Mouse (Mus musculus) spleen, postnatal 10 days (tissue): Measurements from ENCODE around the gene Actg2.
A peak's percentile ranks its signal among the peaks of the same experiment; 100 is the strongest.

Source experiments
- DNase-seq, 2 experiments: peaks; one replicate each; pipeline ENCODE4 v3.0.0; 2021 to 2022; ENCODE audit warnings: low spot score in 2 of 2

Gene Actg2

GRCm38 (mm10) chr6:83479193-83479592 lies 56.9 kb downstream of the Actg2 start:
- DNase-seq: no peak

GRCm38 (mm10) chr6:83478628-83479027 lies 57.4 kb downstream of the Actg2 start:
- DNase-seq: no peak

- no peak for DNase-seq
Observed at GRCm38 (mm10) chr6:83478217-83478616, 57.8 kb downstream of the Actg2 start.

DNA sequence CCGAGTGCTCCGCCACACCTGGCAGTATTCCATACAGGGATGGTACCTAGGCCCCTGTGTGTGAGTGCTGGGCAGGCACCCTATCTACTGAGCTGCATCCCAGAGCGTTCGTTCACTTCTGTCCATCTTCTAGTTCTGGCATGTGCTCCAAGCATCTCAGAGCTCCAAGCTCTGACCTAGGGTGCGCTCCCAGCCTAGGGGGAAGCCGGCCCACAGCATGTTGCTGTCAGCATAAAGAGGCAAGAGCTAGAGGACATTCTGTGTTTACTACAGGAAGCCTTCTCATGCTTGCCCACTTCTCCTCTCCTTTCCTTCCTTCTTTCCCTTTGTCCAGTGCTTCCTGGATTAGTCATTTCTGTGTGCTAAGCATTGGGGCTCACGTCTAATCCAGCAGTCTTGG lies 60.6 kb downstream of the Actg2 start:
- no peak for DNase-seq

DNA sequence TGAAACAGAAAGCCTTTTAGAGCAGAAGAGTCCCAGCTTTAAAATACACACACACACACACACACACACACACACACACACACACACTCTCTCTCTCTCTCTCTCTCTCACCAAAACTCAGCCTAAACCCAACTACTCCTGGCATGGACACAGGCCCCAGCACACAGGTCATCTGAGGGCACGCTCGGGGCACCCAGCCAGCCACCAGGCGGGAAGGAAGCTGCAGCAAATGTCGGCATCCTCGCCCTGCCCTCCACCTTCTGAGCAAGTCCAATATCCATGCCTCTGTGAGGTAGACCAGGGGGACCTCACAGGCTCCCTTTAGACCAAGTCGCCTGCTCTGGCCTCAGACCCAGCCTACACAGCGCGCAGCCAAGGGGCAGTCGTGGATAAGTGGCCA lies 62.8 kb downstream of the Actg2 start:
- peak in 1 of 2 experiments; percentile 37 for DNase-seq

DNA sequence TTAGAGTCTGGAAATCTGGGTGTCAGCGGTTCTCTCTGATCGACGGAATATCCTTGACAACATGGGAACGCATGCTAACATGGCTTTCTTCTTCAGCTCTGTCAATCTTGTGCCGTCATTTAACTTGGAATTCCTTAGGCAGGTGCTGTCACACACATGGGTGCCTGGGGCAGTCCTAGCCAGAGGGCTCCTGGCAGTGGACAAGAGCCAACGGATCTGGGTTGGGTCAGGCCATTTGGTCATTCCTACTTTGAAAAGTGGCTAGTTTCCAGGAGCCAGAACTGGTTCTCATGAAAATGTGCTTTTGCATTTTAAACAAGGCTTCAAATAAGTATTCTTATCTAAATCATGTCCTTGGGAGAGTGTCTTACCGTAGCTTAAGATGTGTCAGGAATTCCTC lies 64.3 kb downstream of the Actg2 start:
- DNase-seq: no peak

DNA sequence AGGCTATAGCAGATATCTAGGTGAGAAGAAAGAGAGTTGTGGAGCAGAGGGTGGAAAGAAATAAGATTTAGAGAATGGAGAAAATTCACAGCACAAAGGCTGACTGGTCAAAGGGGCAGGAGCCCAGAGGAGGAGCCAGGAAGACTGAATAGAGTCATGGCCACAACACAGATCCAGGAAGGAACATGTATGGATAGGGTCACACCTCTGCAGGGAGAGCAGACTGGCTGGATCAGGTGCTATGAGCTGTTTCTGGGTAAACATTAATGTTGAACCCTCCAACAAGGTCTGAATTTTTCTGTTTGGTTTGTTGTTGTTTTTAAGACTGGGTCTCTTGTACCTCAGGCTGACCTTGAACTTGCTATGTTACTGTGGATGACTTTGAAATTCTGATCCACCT lies 72.1 kb downstream of the Actg2 start:
- no peak for DNase-seq
